Mouse (Mus musculus) bone marrow macrophage, adult 2 months (primary cell): Measurements from ENCODE around the gene Lyz2.

Source experiments
- CTCF ChIP-seq: IDR thresholded peaks from 2 replicates; pipeline ENCODE4 v1.5.1; 2012; ENCODE audit warnings: low read depth, mild to moderate bottlenecking, low read length, moderate library complexity
- POLR2A ChIP-seq: IDR thresholded peaks from 2 replicates; pipeline ENCODE4 v1.6.1; 2012; ENCODE audit warnings: mild to moderate bottlenecking, low read depth, low read length, borderline replicate concordance

DNA sequence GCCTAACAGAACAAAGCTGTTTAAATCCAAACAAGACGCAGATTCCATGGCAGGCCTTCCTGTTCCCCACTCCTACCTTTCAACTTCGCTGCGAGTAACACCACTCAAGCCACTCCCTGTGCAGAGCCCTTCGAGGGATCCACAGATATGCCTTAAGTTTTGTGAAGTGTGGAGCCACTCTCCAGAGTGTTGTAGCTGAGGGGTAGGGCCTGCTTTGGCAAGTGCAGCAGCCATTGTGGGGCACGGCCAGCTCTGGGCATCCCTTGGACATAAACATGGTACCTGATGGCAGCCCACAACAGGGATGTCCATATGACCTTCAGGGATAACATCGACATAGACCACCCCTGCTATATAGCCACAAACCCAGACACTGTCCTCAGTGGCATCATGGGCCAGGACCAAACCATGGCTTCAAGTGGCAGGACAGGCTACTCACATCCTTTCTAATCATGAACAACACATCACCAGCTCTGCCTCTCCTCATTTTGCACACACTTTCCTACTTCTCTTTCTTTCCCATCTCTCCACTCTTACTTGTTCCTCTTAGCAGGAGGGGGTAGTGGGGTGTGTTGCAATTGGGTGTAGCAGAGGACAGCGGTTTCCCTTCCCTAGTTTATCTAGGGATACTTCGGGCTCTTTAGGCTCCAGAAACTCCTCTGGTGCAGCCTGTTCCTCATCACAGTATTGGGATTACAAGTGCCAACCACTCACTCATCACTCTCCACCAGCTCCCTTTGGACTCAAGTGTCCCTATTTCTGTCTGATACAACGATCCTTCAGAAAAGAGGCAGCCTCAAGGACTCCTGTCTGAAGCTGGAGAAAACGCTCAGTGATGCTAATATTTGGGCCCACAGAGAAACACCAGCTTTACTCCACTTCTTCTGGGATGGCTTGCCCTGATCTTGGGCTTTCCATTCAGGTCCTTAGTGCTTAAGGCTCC lies 2.7 kb upstream of the Lyz2 start:
- no peak for TF ChIP-seq POLR2A
- TF ChIP-seq CTCF, result no peak
